25 mouse cellular contexts compared by ENCODE assay signal in genomic region chr17:34860514-34860913, GRCm38 (mm10). TPM values are rescaled to one million over a fixed set of nuclear protein-coding genes. Genes with fewer than 3 reads are reported as not detected.
DNase-seq lines count a peak whose midpoint lies in the region; ATAC-seq and TF ChIP-seq lines count a peak whose summit lies in the region.
"Had no signal": no experiment of that assay in that cellular context is flagged by ENCODE, and none has a peak within 500 bp of the region (broad histone marks: within the 10 kb centered on the region; RNA-seq: fewer than 3 reads in every experiment).

No protein-coding gene starts in this region.

- no peak for ATAC-seq in intestine, embryonic 15.5 days
- no peak for ATAC-seq in intestine, embryonic 16.5 days
- no peak for ATAC-seq in intestine, postnatal 0 days
- no peak for ATAC-seq in liver, embryonic 13.5 days (ENCODE audit: low read depth)
- no peak for ATAC-seq in liver, postnatal 0 days
- ATAC-seq in monocyte, adult 5-6 weeks (replicated peaks; ENCODE audit: insufficient number of reproducible peaks, low FRiP score, low TSS enrichment, poor library complexity, severe bottlenecking) = no peak
- ATAC-seq: forebrain, postnatal 0 days had no signal

- no peak overlapping the region for H3K4me3 ChIP-seq in intestine, embryonic 15.5 days (replicated peaks)
- H3K4me3 ChIP-seq in intestine, embryonic 16.5 days (ENCODE audit: low read length) = no peak overlapping the region
- no peak overlapping the region; the same call in 1 of the 2 replicates for H3K4me3 ChIP-seq in intestine, postnatal 0 days (ENCODE audit: low read depth, low read length)
- H3K4me3 ChIP-seq in liver, embryonic 13.5 days (replicated peaks) = peak overlapping the region; percentile 41
- H3K4me3 ChIP-seq in liver, postnatal 0 days (ENCODE audit: low read depth, low read length) = peak overlapping the region; percentile 51
- H3K4me3 ChIP-seq: embryonic facial prominence, embryonic 13.5 days; forebrain, embryonic 12.5 days; heart, embryonic 12.5 days had no signal

- H3K36me3 ChIP-seq in intestine, embryonic 15.5 days = peaks cover 10% of the 10 kb centered on the region
- H3K36me3 ChIP-seq in intestine, embryonic 16.5 days (ENCODE audit: control insufficient read depth, insufficient read depth, low read length) = peaks cover 3% of the 10 kb centered on the region; the same call in 1 of the 2 replicates
- peaks cover 42% of the 10 kb centered on the region for H3K36me3 ChIP-seq in intestine, postnatal 0 days (ENCODE audit: control insufficient read depth, insufficient read depth)
- peaks cover 31% of the 10 kb centered on the region for H3K36me3 ChIP-seq in liver, embryonic 13.5 days
- peaks cover 25% of the 10 kb centered on the region for H3K36me3 ChIP-seq in liver, postnatal 0 days (replicated peaks; ENCODE audit: insufficient read depth, low read length)

- WGBS in intestine, embryonic 15.5 days = 76% methylated on average over 9 of the region's 9 CpGs
- 80% methylated on average over 9 of the region's 9 CpGs for WGBS in intestine, embryonic 16.5 days
- 75% methylated on average over 9 of the region's 9 CpGs for WGBS in intestine, postnatal 0 days
- WGBS in liver, embryonic 13.5 days (ENCODE audit: insufficient replicate concordance) = 71% methylated on average over 9 of the region's 9 CpGs
- 81% methylated on average over 9 of the region's 9 CpGs for WGBS in liver, postnatal 0 days (ENCODE audit: insufficient replicate concordance)

- no peak overlapping the region for H3K9ac ChIP-seq in intestine, embryonic 15.5 days
- no peak overlapping the region for H3K9ac ChIP-seq in intestine, embryonic 16.5 days (ENCODE audit: low read depth, low read length)
- no peak overlapping the region for H3K9ac ChIP-seq in intestine, postnatal 0 days (ENCODE audit: low read depth, low read length)
- no peak overlapping the region for H3K9ac ChIP-seq in liver, embryonic 13.5 days
- H3K9ac ChIP-seq in liver, postnatal 0 days (replicated peaks) = peak overlapping the region; percentile 22; the same call in 1 of the 2 replicates
- H3K9ac ChIP-seq: embryonic facial prominence, embryonic 13.5 days; forebrain, embryonic 12.5 days; forebrain, postnatal 0 days; heart, embryonic 12.5 days had no signal

- no peak for TF ChIP-seq CTCF in intestine, postnatal 0 days (IDR thresholded peaks at IDR 0.05; ENCODE audit: low read depth)
- TF ChIP-seq CTCF in liver, postnatal 0 days (IDR thresholded peaks at IDR 0.05; ENCODE audit: low read depth) = no peak

- peak overlapping the region; percentile 53 for H3K4me2 ChIP-seq in intestine, embryonic 15.5 days (replicated peaks)
- H3K4me2 ChIP-seq in intestine, embryonic 16.5 days (ENCODE audit: low read depth, low read length) = no peak overlapping the region
- peak overlapping the region; percentile 65 for H3K4me2 ChIP-seq in intestine, postnatal 0 days (replicated peaks; ENCODE audit: low read depth)
- peak overlapping the region; percentile 49 for H3K4me2 ChIP-seq in liver, embryonic 13.5 days
- H3K4me2 ChIP-seq in liver, postnatal 0 days (ENCODE audit: low read depth, low read length) = peak overlapping the region; percentile 63
- H3K4me2 ChIP-seq: embryonic facial prominence, embryonic 13.5 days; forebrain, embryonic 12.5 days; heart, embryonic 12.5 days had no signal

- no peak overlapping the region for H3K27ac ChIP-seq in intestine, embryonic 15.5 days
- H3K27ac ChIP-seq in intestine, embryonic 16.5 days (ENCODE audit: low read length) = no peak overlapping the region
- no peak overlapping the region for H3K27ac ChIP-seq in intestine, postnatal 0 days (ENCODE audit: low read depth, low read length)
- H3K27ac ChIP-seq in liver, embryonic 13.5 days = no peak overlapping the region
- no peak overlapping the region for H3K27ac ChIP-seq in liver, postnatal 0 days (ENCODE audit: low read depth)
- H3K27ac ChIP-seq: embryonic facial prominence, embryonic 13.5 days; forebrain, embryonic 12.5 days had no signal

- no peaks in the 10 kb centered on the region for H3K27me3 ChIP-seq in intestine, embryonic 15.5 days (replicated peaks)
- H3K27me3 ChIP-seq in intestine, embryonic 16.5 days (replicated peaks; ENCODE audit: control insufficient read depth, insufficient read depth, low read length) = no peaks in the 10 kb centered on the region
- no peaks in the 10 kb centered on the region for H3K27me3 ChIP-seq in intestine, postnatal 0 days (replicated peaks; ENCODE audit: control insufficient read depth, insufficient read depth, low read length)
- H3K27me3 ChIP-seq in liver, embryonic 13.5 days = 0 out of 2 replicates have a peak, but pooled peaks cover 6% of the 10 kb centered on the region
- no peaks in the 10 kb centered on the region for H3K27me3 ChIP-seq in liver, postnatal 0 days (ENCODE audit: insufficient read depth, low read length)

- no peak for DNase-seq in liver, embryonic 13.5 days
- peak; percentile 13 for DNase-seq in liver, postnatal 0 days
- DNase-seq in left cerebral cortex, adult 8-10 months (ENCODE audit: low spot score in 2 of 2) = no peak
- no peak for DNase-seq in adrenal gland, adult 8-10 months
- DNase-seq: adrenal gland, postnatal 25 days; cerebellum, adult 18-20 months; cerebellum, adult 9-11 months; cerebellum, postnatal 36 days; forebrain, postnatal 0 days; gastrocnemius, postnatal 14 days; heart, postnatal 36 days had no signal

- H3K9me3 ChIP-seq in intestine, embryonic 15.5 days = no peaks in the 10 kb centered on the region
- H3K9me3 ChIP-seq in intestine, embryonic 16.5 days (ENCODE audit: control insufficient read depth, low read length) = no peaks in the 10 kb centered on the region
- no peaks in the 10 kb centered on the region for H3K9me3 ChIP-seq in intestine, postnatal 0 days (ENCODE audit: control insufficient read depth)
- no peaks in the 10 kb centered on the region for H3K9me3 ChIP-seq in liver, embryonic 13.5 days (replicated peaks)
- no peaks in the 10 kb centered on the region for H3K9me3 ChIP-seq in liver, postnatal 0 days (ENCODE audit: low read length)
- H3K9me3 ChIP-seq: embryonic facial prominence, embryonic 13.5 days; forebrain, embryonic 12.5 days; heart, embryonic 12.5 days had no signal

- no peaks in the 10 kb centered on the region; the same call in 1 of the 2 replicates for H3K4me1 ChIP-seq in intestine, embryonic 15.5 days (replicated peaks)
- peaks cover 7% of the 10 kb centered on the region; the same call in 1 of the 2 replicates for H3K4me1 ChIP-seq in intestine, embryonic 16.5 days (ENCODE audit: control insufficient read depth, insufficient read depth, low read length)
- no peaks in the 10 kb centered on the region; the same call in 1 of the 2 replicates for H3K4me1 ChIP-seq in intestine, postnatal 0 days (replicated peaks; ENCODE audit: control insufficient read depth, insufficient read depth, low read length)
- peaks cover 33% of the 10 kb centered on the region for H3K4me1 ChIP-seq in liver, embryonic 13.5 days (replicated peaks)
- peaks cover 19% of the 10 kb centered on the region for H3K4me1 ChIP-seq in liver, postnatal 0 days (ENCODE audit: insufficient read depth)
- H3K4me1 ChIP-seq: embryonic facial prominence, embryonic 13.5 days; heart, embryonic 12.5 days had no signal

- TF ChIP-seq EP300 in liver, postnatal 0 days (IDR thresholded peaks at IDR 0.05; ENCODE audit: low read depth) = no peak

RNA-seq across cellular contexts. Expression of gene Cfb, which starts 1.8 kb away (rescaled TPM):
- 52.1 and 63.5 TPM in 2 replicates for polyA plus RNA-seq in intestine, embryonic 15.5 days (2015; fragmentation: Nextera tagmentation; extraction: Ambion mirVana)
- 95.8 and 107 TPM in 2 replicates for polyA plus RNA-seq in intestine, embryonic 16.5 days (2015; fragmentation: Nextera tagmentation; extraction: Ambion mirVana)
- polyA plus RNA-seq in intestine, postnatal 0 days (2015; fragmentation: Nextera tagmentation; extraction: Ambion mirVana) = 84.8 and 94.9 TPM in 2 replicates
- polyA plus RNA-seq in liver, embryonic 13.5 days (2015; fragmentation: Nextera tagmentation; extraction: Ambion mirVana) = 118 and 133 TPM in 2 replicates
- 744 and 847 TPM in 2 replicates for polyA plus RNA-seq in liver, postnatal 0 days (2015; fragmentation: Nextera tagmentation; extraction: Ambion mirVana)
- under 1 TPM in 1 of 4 experiments, not detected in 3; 0.43 TPM for total RNA-seq in left cerebral cortex, adult 8-10 months (2022)
- total RNA-seq in adrenal gland, adult 8-10 months (2022) = 10 to 100 TPM in 3 of 4 experiments, 1 to 10 TPM in 1; 9.5 to 29.5 (median 17.1) TPM
- 1.1 to 4.8 TPM (median 2.8 TPM) in 3 replicates for total RNA-seq in monocyte, adult 5-6 weeks (2017)

RNA-seq across cellular contexts. Expression of gene Nelfe, which starts 10.3 kb away (rescaled TPM):
- polyA plus RNA-seq in intestine, embryonic 15.5 days (2015; fragmentation: Nextera tagmentation; extraction: Ambion mirVana) = 98.4 and 106 TPM in 2 replicates
- polyA plus RNA-seq in intestine, embryonic 16.5 days (2015; fragmentation: Nextera tagmentation; extraction: Ambion mirVana) = 104 TPM in 2 replicates
- polyA plus RNA-seq in intestine, postnatal 0 days (2015; fragmentation: Nextera tagmentation; extraction: Ambion mirVana) = 55.7 and 57.8 TPM in 2 replicates
- 60.1 and 65.1 TPM in 2 replicates for polyA plus RNA-seq in liver, embryonic 13.5 days (2015; fragmentation: Nextera tagmentation; extraction: Ambion mirVana)
- 26.1 and 26.5 TPM in 2 replicates for polyA plus RNA-seq in liver, postnatal 0 days (2015; fragmentation: Nextera tagmentation; extraction: Ambion mirVana)
- 10 to 100 TPM; 34.8 to 38.3 (median 37.2) TPM for total RNA-seq in left cerebral cortex, adult 8-10 months (2022)
- 10 to 100 TPM; 41.7 to 59.8 (median 53.8) TPM for total RNA-seq in adrenal gland, adult 8-10 months (2022)
- 16.3 to 45.3 TPM (median 33.1 TPM) in 3 replicates for total RNA-seq in monocyte, adult 5-6 weeks (2017)

RNA-seq across cellular contexts. Expression of gene Skiv2l, which starts 10.5 kb away (rescaled TPM):
- polyA plus RNA-seq in intestine, embryonic 15.5 days (2015; fragmentation: Nextera tagmentation; extraction: Ambion mirVana) = 39.9 and 42.5 TPM in 2 replicates
- polyA plus RNA-seq in intestine, embryonic 16.5 days (2015; fragmentation: Nextera tagmentation; extraction: Ambion mirVana) = 39.2 and 44.9 TPM in 2 replicates
- 18.3 and 20.8 TPM in 2 replicates for polyA plus RNA-seq in intestine, postnatal 0 days (2015; fragmentation: Nextera tagmentation; extraction: Ambion mirVana)
- 24.0 and 26.1 TPM in 2 replicates for polyA plus RNA-seq in liver, embryonic 13.5 days (2015; fragmentation: Nextera tagmentation; extraction: Ambion mirVana)
- 14.1 and 15.4 TPM in 2 replicates for polyA plus RNA-seq in liver, postnatal 0 days (2015; fragmentation: Nextera tagmentation; extraction: Ambion mirVana)
- total RNA-seq in left cerebral cortex, adult 8-10 months (2022) = 10 to 100 TPM; 61.1 to 73.1 (median 67.3) TPM
- total RNA-seq in adrenal gland, adult 8-10 months (2022) = 10 to 100 TPM; 67.2 to 85.0 (median 83.5) TPM
- 55.7 to 103 TPM (median 62.4 TPM) in 3 replicates for total RNA-seq in monocyte, adult 5-6 weeks (2017)

RNA-seq across cellular contexts. Expression of gene Zbtb12, which starts 18.8 kb away (rescaled TPM):
- 2.5 and 2.8 TPM in 2 replicates for polyA plus RNA-seq in intestine, embryonic 15.5 days (2015; fragmentation: Nextera tagmentation; extraction: Ambion mirVana)
- 1.5 and 1.7 TPM in 2 replicates for polyA plus RNA-seq in intestine, embryonic 16.5 days (2015; fragmentation: Nextera tagmentation; extraction: Ambion mirVana)
- 0.74 and 1.1 TPM in 2 replicates for polyA plus RNA-seq in intestine, postnatal 0 days (2015; fragmentation: Nextera tagmentation; extraction: Ambion mirVana)
- 0.54 and 0.80 TPM in 2 replicates for polyA plus RNA-seq in liver, embryonic 13.5 days (2015; fragmentation: Nextera tagmentation; extraction: Ambion mirVana)
- 0.33 and 0.46 TPM in 2 replicates for polyA plus RNA-seq in liver, postnatal 0 days (2015; fragmentation: Nextera tagmentation; extraction: Ambion mirVana)
- 1 to 10 TPM; 8.3 to 9.1 (median 9.0) TPM for total RNA-seq in left cerebral cortex, adult 8-10 months (2022)
- 10 to 100 TPM; 15.0 to 21.0 (median 18.0) TPM for total RNA-seq in adrenal gland, adult 8-10 months (2022)
- 0.57 to 1.7 TPM (median 1.6 TPM) in 3 replicates for total RNA-seq in monocyte, adult 5-6 weeks (2017)

RNA-seq across cellular contexts. Expression of gene Gm20547, which starts 21.3 kb away (rescaled TPM):
- not detected in 2 replicates for polyA plus RNA-seq in intestine, embryonic 15.5 days (2015; fragmentation: Nextera tagmentation; extraction: Ambion mirVana)
- polyA plus RNA-seq in intestine, embryonic 16.5 days (2015; fragmentation: Nextera tagmentation; extraction: Ambion mirVana) = not detected in 2 replicates
- not detected in 2 replicates for polyA plus RNA-seq in intestine, postnatal 0 days (2015; fragmentation: Nextera tagmentation; extraction: Ambion mirVana)
- polyA plus RNA-seq in liver, embryonic 13.5 days (2015; fragmentation: Nextera tagmentation; extraction: Ambion mirVana) = 0.17 TPM in 1 of 2 replicates, not detected in the other
- 0.25 TPM in 1 of 2 replicates, not detected in the other for polyA plus RNA-seq in liver, postnatal 0 days (2015; fragmentation: Nextera tagmentation; extraction: Ambion mirVana)
- total RNA-seq in left cerebral cortex, adult 8-10 months (2022) = not detected
- total RNA-seq in adrenal gland, adult 8-10 months (2022) = under 1 TPM in 1 of 4 experiments, not detected in 3; 0.89 TPM
- not detected in 3 replicates for total RNA-seq in monocyte, adult 5-6 weeks (2017)
- total RNA-seq: adrenal gland, postnatal 25 days; forebrain, postnatal 0 days; gastrocnemius, adult 18-20 months; gastrocnemius, postnatal 14 days; heart, adult 8-10 months; heart, postnatal 36 days; MEL had no signal
- polyA plus RNA-seq: C2C12; embryonic facial prominence, embryonic 13.5 days; forebrain, embryonic 12.5 days; forebrain, postnatal 0 days; gonadal fat pad, adult 2 months; heart, embryonic 12.5 days; heart, embryonic 16.5 days; hindbrain, embryonic 11.5 days had no signal

Comparison
In these comparisons a context has a peak if more than half of its experiments do, and no peak if none do; other contexts are left out.
1. H3K4me3 ChIP-seq: peak in liver, embryonic 13.5 days (single experiment) and liver, postnatal 0 days (single experiment); none in intestine, embryonic 15.5 days (single experiment), intestine, embryonic 16.5 days (single experiment) and intestine, postnatal 0 days (single experiment).